Mouse (Mus musculus): ENCODE results near the gene Lmo2. TPM values are rescaled to one million over a fixed set of nuclear protein-coding genes. Genes with fewer than 3 reads are reported as not detected.

Lmo2 gene
- total and polyA plus RNA-seq, 3 experiments = 43.3 to 108 (median 63.6) TPM

- Histone ChIP-seq H3K27ac (ENCODE audit: insufficient read depth, low read depth) (no peak overlapping the region), H3K79me2 (replicated peaks; ENCODE audit: control insufficient read depth, extremely low read depth, insufficient read depth, poor library complexity, severe bottlenecking) (no peaks in the 10 kb centered on the region), H3K4me2 (ENCODE audit: insufficient read depth, low read depth, poor library complexity, severe bottlenecking) (no peak overlapping the region), H3K9me3 (replicated peaks; ENCODE audit: low read length) (no peaks in the 10 kb centered on the region), H3K27me3 (replicated peaks) (no peaks in the 10 kb centered on the region), H3K4me3 (replicated peaks in 1 of 3; ENCODE audit: low read depth in 2 of 3, low read length in 2 of 3, poor library complexity in 1 of 3) (no peak overlapping the region), H3K4me1 (ENCODE audit: control insufficient read depth in 1 of 2, insufficient read depth in 2 of 2) (peaks cover 26 to 51% of the 10 kb centered on the region in 2 experiments), H3K9ac (ENCODE audit: insufficient read depth, low read depth) (no peak overlapping the region), H3K36me3 (replicated peaks in 1 of 2; ENCODE audit: control insufficient read depth in 1 of 2, insufficient read depth in 1 of 2, low read length in 1 of 2) (no peaks in the 10 kb centered on the region)
- no peak for TF ChIP-seq ELF1 (IDR thresholded peaks at IDR 0.05; ENCODE audit: low read depth, low read length)
- no peak for TF ChIP-seq POLR2A (IDR thresholded peaks at IDR 0.05; ENCODE audit: low read depth, low read length)
- no peak for TF ChIP-seq MYC (IDR thresholded peaks at IDR 0.05; ENCODE audit: low read depth, low read length)
- no peak for TF ChIP-seq BHLHE40 (IDR thresholded peaks at IDR 0.05; ENCODE audit: low read depth, low read length)
- no peak for TF ChIP-seq CHD2 (IDR thresholded peaks at IDR 0.05; ENCODE audit: low read length)
- no peak for TF ChIP-seq TCF12 (IDR thresholded peaks at IDR 0.05; ENCODE audit: low read depth, low read length)
- no peak for TF ChIP-seq HCFC1 (IDR thresholded peaks at IDR 0.05; ENCODE audit: low read depth, low read length)
- TF ChIP-seq ZC3H11A (IDR thresholded peaks at IDR 0.05; ENCODE audit: low read depth, low read length) = no peak
- no peak for TF ChIP-seq CHD1 (IDR thresholded peaks at IDR 0.05; ENCODE audit: low read depth, low read length)
- no peak for TF ChIP-seq RAD21 (IDR thresholded peaks at IDR 0.05; ENCODE audit: low read depth, low read length)
- TF ChIP-seq ETS1 (conservative IDR thresholded peaks at IDR 0.05; ENCODE audit: low read depth, low read length) = no peak
- no peak for TF ChIP-seq MEF2A (IDR thresholded peaks at IDR 0.05; ENCODE audit: borderline replicate concordance, low read depth, low read length)
- no peak for TF ChIP-seq GABPA (IDR thresholded peaks at IDR 0.05; ENCODE audit: insufficient replicate concordance, low read depth, low read length)
- TF ChIP-seq MXI1 (IDR thresholded peaks at IDR 0.05; ENCODE audit: low read depth, low read length) = no peak
- TF ChIP-seq POLR2AphosphoS2 (IDR thresholded peaks at IDR 0.05; ENCODE audit: low read depth, low read length) = no peak
- no peak for TF ChIP-seq EP300 (IDR thresholded peaks at IDR 0.05; ENCODE audit: low read length)
- TF ChIP-seq SIN3A (IDR thresholded peaks at IDR 0.05; ENCODE audit: low read length) = no peak
- TF ChIP-seq JUND (conservative IDR thresholded peaks at IDR 0.05; ENCODE audit: low read depth, low read length) = no peak
- no peak for TF ChIP-seq ZKSCAN1 (IDR thresholded peaks at IDR 0.05; ENCODE audit: borderline replicate concordance, low read depth, low read length)
- dilution Hi-C loops (cut with MboI; ENCODE audit: extremely low pct_ligation_motif_present, extremely low pct_unique_long_range_greater_than_20kb, low sequenced_read_pairs) (no loop called here), in situ Hi-C loops (cut with MboI; ENCODE audit: low pct_ligation_motif_present, low pct_unique_long_range_greater_than_20kb, low sequenced_read_pairs) (no loop called here)
- DNase-seq (ENCODE audit: extremely low read depth) = no peak
Observed at GRCm38 (mm10) chr2:103932025-103932424, 25.8 kb upstream of the Lmo2 start.

- no peak overlapping the region for H3K9ac ChIP-seq (ENCODE audit: insufficient read depth, low read depth)
Observed at GRCm38 (mm10) chr2:103932480-103932879, 25.3 kb upstream of the Lmo2 start.

More at GRCm38 (mm10) chr2:103932480-103932879, 25.3 kb upstream of the Lmo2 start:
- Histone ChIP-seq H3K4me1 (ENCODE audit: control insufficient read depth in 1 of 2, insufficient read depth in 2 of 2) (peaks cover 26 to 51% of the 10 kb centered on the region in 2 experiments), H3K4me3 (replicated peaks in 1 of 3; ENCODE audit: low read depth in 2 of 3, low read length in 2 of 3, poor library complexity in 1 of 3) (no peak overlapping the region), H3K4me2 (ENCODE audit: insufficient read depth, low read depth, poor library complexity, severe bottlenecking) (no peak overlapping the region), H3K79me2 (replicated peaks; ENCODE audit: control insufficient read depth, extremely low read depth, insufficient read depth, poor library complexity, severe bottlenecking) (no peaks in the 10 kb centered on the region), H3K36me3 (replicated peaks in 1 of 2; ENCODE audit: control insufficient read depth in 1 of 2, insufficient read depth in 1 of 2, low read length in 1 of 2) (no peaks in the 10 kb centered on the region), H3K27me3 (replicated peaks) (no peaks in the 10 kb centered on the region), H3K27ac (ENCODE audit: insufficient read depth, low read depth) (no peak overlapping the region), H3K9me3 (replicated peaks; ENCODE audit: low read length) (no peaks in the 10 kb centered on the region)
- TF ChIP-seq JUND (conservative IDR thresholded peaks at IDR 0.05; ENCODE audit: low read depth, low read length) (no peak), NRF1 (IDR thresholded peaks at IDR 0.05; ENCODE audit: low read depth, low read length) (no peak), CTCF (conservative IDR thresholded peaks at IDR 0.05 in 1 of 2, IDR thresholded peaks at IDR 0.05 in 1 of 2; ENCODE audit: low read depth in 2 of 2, low read length in 2 of 2) (no peak)
- no peak for DNase-seq (ENCODE audit: extremely low read depth)
- dilution Hi-C loops (cut with MboI; ENCODE audit: extremely low pct_ligation_motif_present, extremely low pct_unique_long_range_greater_than_20kb, low sequenced_read_pairs) = no loop called here
- in situ Hi-C loops (cut with MboI; ENCODE audit: low pct_ligation_motif_present, low pct_unique_long_range_greater_than_20kb, low sequenced_read_pairs) = no loop called here
